ENCODE assay signal across 14 mouse cellular contexts in genomic region chr11:32127401-32127817, GRCm38 (mm10).
DNase-seq lines count a peak whose midpoint lies in the region; ATAC-seq and TF ChIP-seq lines count a peak whose summit lies in the region.
"Had no signal": no experiment of that assay in that cellular context is flagged by ENCODE, and none has a peak within 500 bp of the region (broad histone marks: within the 10 kb centered on the region; RNA-seq: fewer than 3 reads in every experiment).

No protein-coding gene starts in this region.

- H3K27ac ChIP-seq in hindbrain, postnatal 0 days = peak overlapping the region; percentile 56; the same call in 1 of the 2 replicates
- H3K27ac ChIP-seq: embryonic facial prominence, embryonic 15.5 days; kidney, postnatal 0 days; liver, embryonic 15.5 days; stomach, embryonic 15.5 days had no signal

- DNase-seq in frontal cortex, postnatal 10 days (ENCODE audit: low spot score in 2 of 2) = no peak
- DNase-seq in right cerebral cortex, adult 2 months (ENCODE audit: low spot score in 2 of 2) = peak; percentile 47
- DNase-seq in right cerebral cortex, postnatal 14 days = no peak
- DNase-seq in hindbrain, postnatal 0 days (ENCODE audit: low spot score) = peak; percentile 66
- no peak for DNase-seq in retina, embryonic 14.5 days (ENCODE audit: low spot score)
- DNase-seq in testis, postnatal 10 days (ENCODE audit: low spot score) = no peak
- DNase-seq in lung, postnatal 14 days = no peak
- DNase-seq: cerebellum, postnatal 36 days; lung, postnatal 36 days had no signal

- no peaks in the 10 kb centered on the region for H3K9me3 ChIP-seq in hindbrain, postnatal 0 days (ENCODE audit: low read length)
- H3K9me3 ChIP-seq: embryonic facial prominence, embryonic 15.5 days; liver, embryonic 15.5 days; stomach, embryonic 15.5 days had no signal

- peak; percentile 69 for ATAC-seq in frontal cortex, adult (ENCODE audit: low TSS enrichment)
- ATAC-seq in hindbrain, postnatal 0 days = peak; percentile 72; the same call in 1 of the 2 replicates

- no peak overlapping the region for H3K4me2 ChIP-seq in hindbrain, postnatal 0 days (ENCODE audit: low read depth, low read length)
- H3K4me2 ChIP-seq: embryonic facial prominence, embryonic 15.5 days; liver, embryonic 15.5 days; stomach, embryonic 15.5 days had no signal

- no peak overlapping the region for H3K9ac ChIP-seq in hindbrain, postnatal 0 days (replicated peaks; ENCODE audit: low read length)
- H3K9ac ChIP-seq: embryonic facial prominence, embryonic 15.5 days; liver, embryonic 15.5 days; stomach, embryonic 15.5 days had no signal

- TF ChIP-seq CTCF in hindbrain, postnatal 0 days (IDR thresholded peaks at IDR 0.05; ENCODE audit: low read depth) = no peak

- H3K4me1 ChIP-seq in hindbrain, postnatal 0 days (ENCODE audit: insufficient read depth, low read length) = peaks cover 5% of the 10 kb centered on the region
- H3K4me1 ChIP-seq: embryonic facial prominence, embryonic 15.5 days; liver, embryonic 15.5 days; stomach, embryonic 15.5 days had no signal

- no peaks in the 10 kb centered on the region for H3K27me3 ChIP-seq in hindbrain, postnatal 0 days (ENCODE audit: insufficient read depth, low read length)
- H3K27me3 ChIP-seq: embryonic facial prominence, embryonic 15.5 days; liver, embryonic 15.5 days; stomach, embryonic 15.5 days had no signal

- no peaks in the 10 kb centered on the region for H3K36me3 ChIP-seq in hindbrain, postnatal 0 days (ENCODE audit: insufficient read depth, low read length)
- H3K36me3 ChIP-seq: embryonic facial prominence, embryonic 15.5 days; liver, embryonic 15.5 days; stomach, embryonic 15.5 days had no signal

- 45% methylated on average over 7 of the region's 7 CpGs for WGBS in hindbrain, postnatal 0 days

- H3K4me3 ChIP-seq in hindbrain, postnatal 0 days (ENCODE audit: low read length) = no peak overlapping the region
- H3K4me3 ChIP-seq: embryonic facial prominence, embryonic 15.5 days; liver, embryonic 15.5 days; stomach, embryonic 15.5 days had no signal

Comparison
In these comparisons a context has a peak if more than half of its experiments do, and no peak if none do; other contexts are left out.
1. DNase-seq: peak in right cerebral cortex, adult 2 months (2 of 2) and hindbrain, postnatal 0 days (single experiment); none in frontal cortex, postnatal 10 days (0 of 2), right cerebral cortex, postnatal 14 days (single experiment), retina, embryonic 14.5 days (single experiment), testis, postnatal 10 days (single experiment) and lung, postnatal 14 days (single experiment).